In genomic region chr5:125319057-125319800, GRCm38 (mm10) we compare ENCODE assay signal across 8 mouse cellular contexts. TPM values are rescaled to one million over a fixed set of nuclear protein-coding genes. Genes with fewer than 3 reads are reported as not detected.
DNase-seq lines count a peak whose midpoint lies in the region; ATAC-seq and TF ChIP-seq lines count a peak whose summit lies in the region.

No protein-coding gene starts in this region.

- no peaks in the 10 kb centered on the region for H3K27me3 ChIP-seq in hindbrain, postnatal 0 days (ENCODE audit: insufficient read depth, low read length)
- H3K27me3 ChIP-seq in hindbrain, embryonic 11.5 days (ENCODE audit: control insufficient read depth, insufficient read depth, low read length), result no peaks in the 10 kb centered on the region
- no peaks in the 10 kb centered on the region for H3K27me3 ChIP-seq in midbrain, embryonic 10.5 days (ENCODE audit: low read depth, poor library complexity, severe bottlenecking)

- H3K36me3 ChIP-seq in hindbrain, postnatal 0 days (ENCODE audit: insufficient read depth, low read length), result no peaks in the 10 kb centered on the region
- H3K36me3 ChIP-seq in hindbrain, embryonic 11.5 days (ENCODE audit: control insufficient read depth, insufficient read depth, low read length), result no peaks in the 10 kb centered on the region
- H3K36me3 ChIP-seq in midbrain, embryonic 10.5 days, result peaks cover 16% of the 10 kb centered on the region

- TF ChIP-seq CTCF in hindbrain, postnatal 0 days (IDR thresholded peaks at IDR 0.05; ENCODE audit: low read depth), result no peak
- no peak for TF ChIP-seq CTCF in gastrocnemius, adult 2 months (IDR thresholded peaks at IDR 0.05)

- no peak overlapping the region for H3K4me2 ChIP-seq in hindbrain, postnatal 0 days (ENCODE audit: low read depth, low read length)
- H3K4me2 ChIP-seq in hindbrain, embryonic 11.5 days (replicated peaks; ENCODE audit: low read depth, low read length), result no peak overlapping the region

- peak; percentile 79 for DNase-seq in hindbrain, postnatal 0 days (ENCODE audit: low spot score)
- no peak for DNase-seq in hindbrain, embryonic 11.5 days (ENCODE audit: low spot score)
- peak; percentile 55 for DNase-seq in gastrocnemius, adult 2 months
- DNase-seq in heart, postnatal 36 days, result peak; percentile 53 to 56
- DNase-seq in lung, postnatal 14 days, result peak; percentile 66
- no peak for DNase-seq in midbrain, embryonic 10.5 days (ENCODE audit: low spot score)
- DNase-seq in retina, postnatal 1 day, result no peak

- no peak for ATAC-seq in hindbrain, postnatal 0 days
- ATAC-seq in hindbrain, embryonic 11.5 days (ENCODE audit: low FRiP score), result no peak
- no peak for ATAC-seq in megakaryocyte-erythroid progenitor cell, adult 5-6 weeks (replicated peaks; ENCODE audit: low FRiP score, low TSS enrichment, poor library complexity, severe bottlenecking)

- no peak overlapping the region for H3K4me3 ChIP-seq in hindbrain, postnatal 0 days (ENCODE audit: low read length)
- no peak overlapping the region for H3K4me3 ChIP-seq in hindbrain, embryonic 11.5 days (ENCODE audit: low read depth, low read length)
- no peak overlapping the region for H3K4me3 ChIP-seq in gastrocnemius, adult 2 months
- H3K4me3 ChIP-seq in midbrain, embryonic 10.5 days, result no peak overlapping the region

- no peak overlapping the region for H3K9ac ChIP-seq in hindbrain, postnatal 0 days (replicated peaks; ENCODE audit: low read length)
- no peak overlapping the region for H3K9ac ChIP-seq in hindbrain, embryonic 11.5 days (ENCODE audit: low read depth, low read length)

- H3K27ac ChIP-seq in hindbrain, postnatal 0 days, result peak overlapping the region; percentile 37
- no peak overlapping the region for H3K27ac ChIP-seq in hindbrain, embryonic 11.5 days (ENCODE audit: low read depth, low read length)
- peak overlapping the region; percentile 72 for H3K27ac ChIP-seq in gastrocnemius, adult 2 months
- H3K27ac ChIP-seq in midbrain, embryonic 10.5 days (replicated peaks), result no peak overlapping the region

- H3K4me1 ChIP-seq in hindbrain, postnatal 0 days (ENCODE audit: insufficient read depth, low read length), result no peaks in the 10 kb centered on the region
- no peaks in the 10 kb centered on the region for H3K4me1 ChIP-seq in hindbrain, embryonic 11.5 days (replicated peaks; ENCODE audit: control insufficient read depth, insufficient read depth, low read length)
- peaks cover 7% of the 10 kb centered on the region for H3K4me1 ChIP-seq in midbrain, embryonic 10.5 days

- intact Hi-C loops in gastrocnemius, adult 2 months (cut with DNase I), result no loop called here
- intact Hi-C loops in heart, postnatal 36 days (cut with DNase I), result no loop called here

- no peaks in the 10 kb centered on the region for H3K9me3 ChIP-seq in hindbrain, postnatal 0 days (ENCODE audit: low read length)
- H3K9me3 ChIP-seq in hindbrain, embryonic 11.5 days (ENCODE audit: control insufficient read depth, low read length), result no peaks in the 10 kb centered on the region
- H3K9me3 ChIP-seq in midbrain, embryonic 10.5 days (replicated peaks), result peaks cover 4% of the 10 kb centered on the region; the same call in 1 of the 2 replicates

- WGBS in hindbrain, postnatal 0 days, result 56% methylated on average over 16 of the region's 16 CpGs
- 95% methylated on average over 16 of the region's 16 CpGs for WGBS in hindbrain, embryonic 11.5 days
- WGBS in midbrain, embryonic 10.5 days, result 95% methylated on average over 16 of the region's 16 CpGs

RNA-seq across cellular contexts. Expression of gene Scarb1, which starts 21.7 kb away (rescaled TPM):
- 70.3 and 71.7 TPM in 2 replicates for total RNA-seq in hindbrain, postnatal 0 days (2014; rRNA removed)
- 53.9 and 56.1 TPM in 2 replicates for polyA plus RNA-seq in hindbrain, postnatal 0 days (2015; fragmentation: Nextera tagmentation; extraction: Ambion mirVana)
- polyA plus RNA-seq in hindbrain, embryonic 11.5 days (2014; fragmentation: Nextera tagmentation; extraction: Ambion mirVana), result 20.4 and 22.6 TPM in 2 replicates
- 10 to 100 TPM; 11.8 to 16.9 TPM for total RNA-seq in gastrocnemius, adult 2 months (2021)
- 10 to 100 TPM; 35.4 to 44.4 TPM for total RNA-seq in heart, postnatal 36 days (2021)
- 71.7 and 85.8 TPM in 2 replicates for total RNA-seq in megakaryocyte-erythroid progenitor cell, adult 5-6 weeks (2014; fragmentation: Nextera tagmentation)
- 29.7 and 57.0 TPM in 2 replicates for total RNA-seq in megakaryocyte-erythroid progenitor cell, adult 5-6 weeks (2017)
- polyA plus RNA-seq in midbrain, embryonic 10.5 days (2016; fragmentation: Nextera tagmentation; extraction: Ambion mirVana), result 48.1 and 52.3 TPM in 2 replicates

Comparison
In these comparisons a context has a peak if more than half of its experiments do, and no peak if none do; other contexts are left out.
1. DNase-seq: peak in hindbrain, postnatal 0 days (single experiment), gastrocnemius, adult 2 months (single experiment), heart, postnatal 36 days (2 of 2) and lung, postnatal 14 days (single experiment); none in hindbrain, embryonic 11.5 days (single experiment), midbrain, embryonic 10.5 days (single experiment) and retina, postnatal 1 day (single experiment).
2. H3K27ac ChIP-seq: peak in hindbrain, postnatal 0 days (single experiment) and gastrocnemius, adult 2 months (single experiment); none in hindbrain, embryonic 11.5 days (single experiment) and midbrain, embryonic 10.5 days (single experiment).